Mouse (Mus musculus) forebrain, embryonic 13.5 days (tissue): Measurements from ENCODE around the gene Tshz2. TPM values are rescaled to one million over a fixed set of nuclear protein-coding genes. Genes with fewer than 3 reads are reported as not detected.

Source experiments
- ATAC-seq: fragments of 200-750 bp; cut with Nextera tagmentation; 2 replicates; pipeline ENCODE4 v1.8.0; 2017
- H3K27ac ChIP-seq: fragments of 300-500 bp; sonication (generic); 2 replicates; pipeline ENCODE4 v1.5.1; 2015; ENCODE audit warnings: inconsistent platforms, mild to moderate bottlenecking, moderate library complexity
- H3K27me3 ChIP-seq: fragments of 300-500 bp; sonication (generic); 2 replicates; pipeline ENCODE4 v1.6.1; 2015; ENCODE audit warnings: mild to moderate bottlenecking, inconsistent platforms
- H3K36me3 ChIP-seq: fragments of 300-500 bp; sonication (generic); 2 replicates; pipeline ENCODE4 v1.6.1; 2015; ENCODE audit warnings: mild to moderate bottlenecking, inconsistent platforms; ENCODE audit not compliant: poor library complexity, severe bottlenecking
- H3K4me1 ChIP-seq: fragments of 300-500 bp; sonication (generic); 2 replicates; pipeline ENCODE4 v1.6.1; 2015; ENCODE audit warnings: inconsistent platforms
- H3K4me2 ChIP-seq: fragments of 300-500 bp; sonication (generic); 2 replicates; pipeline ENCODE4 v1.6.1; 2015; ENCODE audit warnings: inconsistent platforms, mild to moderate bottlenecking, moderate library complexity
- H3K4me3 ChIP-seq: fragments of 300-500 bp; sonication (generic); 2 replicates; pipeline ENCODE4 v1.5.1; 2015; ENCODE audit warnings: mild to moderate bottlenecking, inconsistent platforms
- H3K9ac ChIP-seq: fragments of 300-500 bp; sonication (generic); 2 replicates; pipeline ENCODE4 v1.6.1; 2015; ENCODE audit warnings: mild to moderate bottlenecking, inconsistent platforms
- H3K9me3 ChIP-seq: fragments of 300-500 bp; sonication (generic); replicated peaks from 2 replicates; pipeline ENCODE4 v1.6.1; 2016; ENCODE audit warnings: inconsistent platforms
- WGBS: fragments of 180-500 bp; shearing (Covaris S2); methylation state at CpG from one replicate; pipeline ENCODE4 v1.1.7; 2015; 5-methylcytosine and 5-hydroxymethylcytosine counted together
- polyA plus RNA-seq: library from polyadenylated mRNA; unstranded; fragments of >200 nt; fragmentation: Nextera tagmentation; extraction: Ambion mirVana; gene quantifications from 2 replicates; pipeline ENCODE4 v1.2.1, GENCODE M21; 2015

The Tshz2 gene
- polyA plus RNA-seq, 1 experiment from 2014 or later: 8.7 TPM

DNA sequence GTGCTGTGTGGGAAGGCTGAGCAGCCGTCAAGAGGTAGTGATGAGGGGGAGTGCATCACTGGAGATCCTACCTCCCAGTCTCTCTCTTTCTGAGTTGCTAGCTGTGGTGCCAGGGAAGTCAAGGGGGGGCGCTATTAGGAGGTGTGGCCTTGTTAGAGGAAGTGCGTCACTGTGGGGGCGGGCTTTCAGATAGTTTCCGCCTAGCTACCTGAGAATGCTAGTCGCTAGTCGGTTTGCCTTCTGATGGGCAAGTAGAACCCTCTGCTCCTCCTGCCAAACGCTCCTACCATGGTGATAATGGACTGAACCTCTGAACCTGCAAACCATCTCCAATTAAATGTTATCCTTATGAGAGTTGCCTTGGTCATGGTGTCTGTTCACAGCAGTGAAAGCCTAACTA lies 282.1 kb downstream of the Tshz2 start:
- H3K27me3 ChIP-seq: no peaks in the 10 kb centered on the region
- no peak overlapping the region for H3K9ac ChIP-seq
- 80% methylated on average over 8 of the region's 8 CpGs for WGBS
- H3K27ac ChIP-seq: no peak overlapping the region
- no peak overlapping the region for H3K4me3 ChIP-seq
- no peak for ATAC-seq
- H3K36me3 ChIP-seq: no peaks in the 10 kb centered on the region
- H3K4me2 ChIP-seq: no peak overlapping the region
- H3K4me1 ChIP-seq: peaks cover 6% of the 10 kb centered on the region; the same call in 1 of the 2 replicates
- H3K9me3 ChIP-seq: no peaks in the 10 kb centered on the region

DNA sequence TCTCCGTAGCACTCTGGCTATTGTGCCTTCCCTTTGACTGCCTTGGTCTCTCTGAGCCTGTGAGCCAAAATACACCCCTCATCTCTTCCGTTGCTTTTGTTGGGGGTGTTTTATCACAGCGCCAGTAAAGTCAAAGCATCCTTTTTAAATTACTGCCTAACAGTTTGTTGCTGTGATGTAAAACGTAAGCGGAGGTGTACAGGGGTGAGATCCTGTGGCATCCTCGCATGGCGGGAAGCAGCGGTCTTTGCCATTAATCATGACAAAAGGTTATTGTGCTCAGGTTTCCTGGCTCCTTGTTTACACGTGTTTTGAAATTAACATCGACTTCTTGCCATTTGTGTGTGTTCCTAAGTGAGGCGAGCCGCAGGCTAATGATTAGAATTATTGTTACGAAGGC lies 282.5 kb downstream of the Tshz2 start:
- H3K27ac ChIP-seq: no peak overlapping the region
- no peak overlapping the region for H3K4me3 ChIP-seq
- ATAC-seq: no peak
- H3K9ac ChIP-seq: no peak overlapping the region
- no peak overlapping the region for H3K4me2 ChIP-seq
- peaks cover 6% of the 10 kb centered on the region; the same call in 1 of the 2 replicates for H3K4me1 ChIP-seq
- H3K36me3 ChIP-seq: no peaks in the 10 kb centered on the region
- 73% methylated on average over 13 of the region's 13 CpGs for WGBS
- H3K9me3 ChIP-seq: no peaks in the 10 kb centered on the region
- H3K27me3 ChIP-seq: no peaks in the 10 kb centered on the region

DNA sequence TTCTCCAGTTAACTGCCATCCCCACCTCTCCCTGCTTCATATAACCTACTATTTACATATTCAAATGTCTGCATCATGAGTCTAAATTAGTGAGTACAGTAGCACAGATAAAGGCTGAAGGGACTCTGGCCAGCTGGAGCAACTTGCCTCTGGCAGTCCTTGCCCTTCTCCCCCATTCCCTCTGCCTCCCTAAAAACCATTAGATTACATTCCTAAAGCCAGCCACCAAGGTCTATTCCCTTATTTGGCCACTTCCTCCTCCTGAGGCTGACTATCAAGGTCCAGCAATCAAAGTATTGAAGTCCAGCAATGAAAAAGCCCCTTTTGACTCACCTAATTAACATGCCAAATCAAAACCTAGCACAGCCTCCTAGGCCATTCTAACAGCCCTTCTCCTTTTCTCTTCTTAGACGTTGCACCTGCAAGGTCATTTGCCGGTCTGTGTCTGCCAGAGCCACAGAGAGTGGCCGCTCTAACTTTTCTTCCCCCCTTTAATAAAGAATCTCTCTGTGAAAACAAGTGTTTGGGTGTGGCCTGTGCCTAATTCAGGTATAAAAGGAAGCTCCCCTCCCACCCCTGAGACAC lies 286.4 kb downstream of the Tshz2 start:
- no peak overlapping the region for H3K27ac ChIP-seq
- no peak overlapping the region for H3K4me2 ChIP-seq
- ATAC-seq: no peak
- WGBS: 83% methylated on average over 3 of the region's 3 CpGs
- H3K4me1 ChIP-seq: no peaks in the 10 kb centered on the region
- no peaks in the 10 kb centered on the region for H3K27me3 ChIP-seq
- H3K4me3 ChIP-seq: no peak overlapping the region
- H3K9ac ChIP-seq: no peak overlapping the region
- no peaks in the 10 kb centered on the region for H3K9me3 ChIP-seq
- no peaks in the 10 kb centered on the region for H3K36me3 ChIP-seq

DNA sequence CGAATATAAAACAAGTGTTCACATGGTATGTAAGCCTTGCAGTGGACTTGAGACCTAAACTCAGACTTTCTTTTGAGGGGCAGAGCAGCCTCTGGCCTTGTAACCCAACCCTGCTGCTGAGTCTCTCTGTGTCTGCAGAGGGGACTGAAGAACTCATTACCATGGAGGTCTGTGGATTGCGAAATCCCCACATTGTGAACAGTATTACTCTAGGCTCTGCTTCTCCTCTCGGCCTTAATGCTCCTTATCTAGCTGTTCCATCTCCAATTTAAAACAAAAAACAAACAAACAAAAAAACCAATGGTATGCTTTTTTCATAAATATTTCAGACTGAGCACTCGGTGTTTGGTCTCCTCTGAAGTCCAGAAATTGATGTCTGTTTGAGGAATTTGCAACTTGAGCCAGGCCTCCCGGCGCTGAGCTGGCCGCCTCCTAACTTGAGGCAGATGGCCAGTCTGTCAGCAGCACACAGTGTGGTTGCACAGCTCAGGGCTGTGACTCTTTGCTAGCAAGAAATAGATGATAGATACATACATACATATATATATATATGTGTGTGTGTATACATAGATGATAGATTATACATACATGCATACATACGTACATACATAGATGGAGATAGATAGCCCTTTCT lies 291.5 kb downstream of the Tshz2 start:
- no peak overlapping the region for H3K27ac ChIP-seq
- no peak overlapping the region for H3K4me2 ChIP-seq
- H3K4me1 ChIP-seq: peaks cover 13% of the 10 kb centered on the region
- no peak overlapping the region for H3K4me3 ChIP-seq
- 84% methylated on average over 8 of the region's 8 CpGs for WGBS
- H3K9me3 ChIP-seq: no peaks in the 10 kb centered on the region
- ATAC-seq: no peak
- H3K27me3 ChIP-seq: no peaks in the 10 kb centered on the region
- H3K36me3 ChIP-seq: no peaks in the 10 kb centered on the region
- no peak overlapping the region for H3K9ac ChIP-seq

DNA sequence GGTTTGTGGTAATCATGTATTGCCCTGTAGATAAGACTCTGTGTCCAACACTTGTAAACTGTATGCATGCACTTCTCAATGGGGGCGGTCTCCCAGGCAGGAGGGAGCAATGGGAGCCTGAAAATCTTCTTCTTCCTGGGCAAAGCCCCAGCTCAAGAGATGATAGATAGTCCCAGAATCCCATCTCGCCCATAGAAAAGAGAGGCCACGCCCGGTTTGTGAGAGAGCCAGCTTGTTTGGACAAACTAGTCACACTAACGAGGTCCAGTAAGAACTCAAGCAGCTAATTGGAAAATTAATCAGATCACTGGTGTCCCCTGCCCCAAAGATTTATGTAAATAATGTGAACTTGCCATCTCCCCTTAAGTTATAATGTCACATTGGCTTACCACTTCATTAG lies 292.7 kb downstream of the Tshz2 start:
- no peak overlapping the region for H3K27ac ChIP-seq
- H3K4me3 ChIP-seq: no peak overlapping the region
- H3K4me2 ChIP-seq: no peak overlapping the region
- no peaks in the 10 kb centered on the region for H3K9me3 ChIP-seq
- H3K36me3 ChIP-seq: no peaks in the 10 kb centered on the region
- H3K4me1 ChIP-seq: peaks cover 19% of the 10 kb centered on the region
- no peaks in the 10 kb centered on the region for H3K27me3 ChIP-seq
- no peak overlapping the region for H3K9ac ChIP-seq
- no peak for ATAC-seq
- 56% methylated on average over 5 of the region's 5 CpGs for WGBS

DNA sequence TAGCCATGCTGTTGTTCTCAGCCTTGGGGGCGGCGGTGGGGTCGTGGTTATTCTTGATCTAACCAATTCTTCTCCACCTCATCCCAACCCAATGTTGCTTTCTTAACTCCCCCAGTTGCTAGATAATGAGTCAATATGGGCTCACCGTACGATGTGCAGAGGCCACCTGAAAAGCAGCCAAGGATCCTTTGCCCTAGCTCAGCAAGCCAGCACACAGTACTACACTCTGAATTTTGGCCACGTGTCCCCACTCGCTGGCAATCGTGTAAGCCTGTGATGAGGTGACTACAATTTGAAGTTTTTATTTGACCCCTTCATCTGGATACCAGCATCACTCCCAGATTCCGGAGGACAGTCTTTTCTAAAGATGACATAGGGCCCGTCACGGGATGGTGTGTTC lies 293.2 kb downstream of the Tshz2 start:
- H3K4me2 ChIP-seq: no peak overlapping the region
- H3K9ac ChIP-seq: no peak overlapping the region
- H3K9me3 ChIP-seq: no peaks in the 10 kb centered on the region
- H3K36me3 ChIP-seq: no peaks in the 10 kb centered on the region
- WGBS: 78% methylated on average over 11 of the region's 11 CpGs
- ATAC-seq: no peak
- no peak overlapping the region for H3K27ac ChIP-seq
- H3K4me3 ChIP-seq: no peak overlapping the region
- H3K27me3 ChIP-seq: no peaks in the 10 kb centered on the region
- H3K4me1 ChIP-seq: peaks cover 19% of the 10 kb centered on the region

DNA sequence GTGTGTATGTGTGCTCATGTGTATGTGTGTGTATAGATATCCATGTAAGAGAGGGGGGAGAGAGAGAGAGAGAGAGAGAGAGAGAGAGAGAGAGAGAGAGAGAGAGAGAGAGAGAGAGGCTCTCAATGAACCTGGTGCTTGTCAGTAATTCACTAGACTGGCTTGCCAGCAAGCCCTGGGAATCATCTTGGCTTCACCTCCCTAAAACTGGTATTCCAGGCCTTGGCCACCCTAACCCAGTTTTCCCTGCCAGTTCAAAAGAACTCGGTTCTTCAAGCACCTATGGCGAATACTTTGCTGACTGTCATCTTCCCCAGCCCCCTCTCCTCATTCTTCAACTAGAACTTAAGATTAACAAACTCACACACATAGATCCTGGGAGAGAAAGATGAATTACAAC lies 294.6 kb downstream of the Tshz2 start:
- H3K9me3 ChIP-seq: no peaks in the 10 kb centered on the region
- H3K4me2 ChIP-seq: no peak overlapping the region
- H3K4me1 ChIP-seq: peaks cover 19% of the 10 kb centered on the region
- H3K36me3 ChIP-seq: no peaks in the 10 kb centered on the region
- no peak for ATAC-seq
- H3K4me3 ChIP-seq: no peak overlapping the region
- 84% methylated on average over 2 of the region's 2 CpGs for WGBS
- H3K27me3 ChIP-seq: no peaks in the 10 kb centered on the region; the same call in 1 of the 2 replicates
- H3K9ac ChIP-seq: no peak overlapping the region
- no peak overlapping the region for H3K27ac ChIP-seq

DNA sequence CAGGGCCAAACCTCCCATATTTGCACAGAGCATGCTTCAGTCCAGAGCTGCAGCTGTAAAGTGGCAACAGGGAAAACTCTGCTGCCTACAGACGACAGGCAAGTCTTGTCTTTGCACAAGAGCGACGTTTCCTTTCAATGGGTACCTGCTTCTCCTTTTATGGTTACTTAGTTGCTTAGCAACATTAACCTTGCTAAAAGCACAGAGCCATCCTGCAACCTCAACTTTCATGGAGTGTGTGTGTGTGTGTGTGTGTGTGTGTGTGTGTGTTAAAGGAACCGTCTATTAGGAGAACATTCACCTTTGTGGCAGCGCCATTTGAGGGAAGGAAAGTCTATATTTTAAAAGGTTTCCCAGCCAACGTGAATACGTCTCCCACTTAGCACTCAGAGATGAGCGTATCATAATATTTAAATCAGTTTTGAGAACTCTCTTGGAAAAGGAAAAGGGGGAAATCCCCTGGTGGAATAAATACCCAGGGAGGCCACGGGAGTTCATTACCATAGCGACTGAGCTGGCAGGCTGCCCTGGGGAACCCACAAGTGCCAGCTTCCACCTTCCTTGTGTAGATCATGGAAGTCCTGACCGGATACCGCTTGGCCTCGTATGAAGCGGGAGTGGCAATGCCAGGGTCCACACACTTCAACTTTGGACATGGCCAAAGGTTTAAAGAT lies 295.8 kb downstream of the Tshz2 start:
- H3K9me3 ChIP-seq: no peaks in the 10 kb centered on the region
- H3K4me3 ChIP-seq: no peak overlapping the region
- no peaks in the 10 kb centered on the region for H3K36me3 ChIP-seq
- peak; percentile 36; the same call in 1 of the 2 replicates for ATAC-seq
- peaks cover 19% of the 10 kb centered on the region for H3K4me1 ChIP-seq
- H3K4me2 ChIP-seq: no peak overlapping the region; the same call in 1 of the 2 replicates
- H3K9ac ChIP-seq: no peak overlapping the region
- peak overlapping the region; percentile 12 for H3K27ac ChIP-seq
- 49% methylated on average over 14 of the region's 14 CpGs for WGBS
- no peaks in the 10 kb centered on the region; the same call in 1 of the 2 replicates for H3K27me3 ChIP-seq

DNA sequence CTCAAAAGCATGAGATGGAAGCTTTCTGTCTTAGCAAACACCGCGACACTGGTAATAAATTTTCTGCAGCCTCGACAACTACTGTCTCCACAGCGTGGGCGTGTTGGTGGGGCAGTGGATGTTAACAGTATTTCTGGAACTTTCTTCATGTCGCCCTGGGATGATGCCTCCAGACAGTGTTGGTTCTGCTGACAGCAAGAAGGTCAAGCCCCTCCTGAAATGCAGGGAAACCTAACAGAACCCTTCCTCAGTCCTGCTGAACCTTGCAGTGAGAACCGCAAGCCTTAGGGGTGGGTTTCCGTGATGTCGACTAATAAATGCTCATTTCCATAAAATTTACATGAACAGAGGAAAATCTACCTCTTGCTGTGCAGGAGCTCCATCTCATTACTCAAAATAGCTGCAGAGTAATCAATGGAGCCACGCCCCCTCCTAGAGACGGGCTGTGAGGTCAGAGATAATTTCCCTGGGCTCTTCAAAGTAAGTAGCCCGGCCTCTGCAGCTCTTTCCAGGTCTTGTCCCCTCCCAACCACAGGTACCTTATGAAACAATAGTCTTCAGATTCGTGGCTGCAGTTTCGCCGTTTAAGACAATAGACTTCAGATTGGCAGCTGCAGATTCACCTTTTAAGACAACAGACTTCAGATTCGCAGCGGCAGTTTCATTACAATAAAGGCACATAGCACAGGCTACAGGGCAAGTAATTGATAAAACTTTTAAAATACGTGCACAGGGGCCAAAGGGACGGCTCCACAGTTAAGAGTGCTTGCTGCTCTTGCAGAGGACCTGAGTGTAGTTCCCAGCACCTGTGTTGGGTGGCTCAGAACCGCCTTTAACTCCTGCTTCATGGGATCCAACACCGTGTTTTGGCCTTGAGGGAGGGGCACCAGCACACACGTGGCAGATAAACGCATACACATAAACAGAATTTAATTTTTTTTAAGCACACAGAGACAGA lies 297.0 kb downstream of the Tshz2 start:
- WGBS: 51% methylated on average over 23 of the region's 23 CpGs
- H3K4me2 ChIP-seq: peak overlapping the region; percentile 59
- H3K36me3 ChIP-seq: no peaks in the 10 kb centered on the region
- 0 out of 2 replicates have a peak overlapping the region, but pooled peaks have one; percentile 25 for H3K27ac ChIP-seq
- peak; percentile 63; the same call in 1 of the 2 replicates for ATAC-seq
- peak overlapping the region; percentile 47; the same call in 1 of the 2 replicates for H3K9ac ChIP-seq
- no peaks in the 10 kb centered on the region; the same call in 1 of the 2 replicates for H3K27me3 ChIP-seq
- H3K4me3 ChIP-seq: peak overlapping the region; percentile 37
- H3K9me3 ChIP-seq: no peaks in the 10 kb centered on the region
- H3K4me1 ChIP-seq: peaks cover 19% of the 10 kb centered on the region

DNA sequence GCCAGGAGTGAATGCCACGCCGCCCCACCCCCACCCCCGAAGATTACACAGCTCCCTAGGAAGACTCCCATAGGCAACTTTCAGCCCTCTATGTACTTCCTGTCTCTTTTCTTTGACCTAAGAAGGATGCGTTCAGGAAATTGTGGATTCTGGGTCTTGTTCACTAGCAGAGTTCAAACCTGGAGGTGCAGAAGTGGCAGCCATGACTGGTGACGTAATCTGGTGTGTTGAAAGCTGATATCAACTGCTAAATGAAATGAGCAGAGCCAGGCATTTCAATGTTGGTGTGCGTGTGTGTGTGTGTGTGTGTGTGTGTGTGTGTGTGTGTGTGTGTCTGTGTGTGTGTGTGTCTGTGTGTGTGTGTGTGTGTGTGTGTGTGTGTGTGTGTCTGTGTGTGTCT lies 302.8 kb downstream of the Tshz2 start:
- Histone ChIP-seq H3K4me2 (no peak overlapping the region), H3K4me3 (no peak overlapping the region), H3K27me3 (no peaks in the 10 kb centered on the region; the same call in 1 of the 2 replicates), H3K4me1 (no peaks in the 10 kb centered on the region), H3K36me3 (no peaks in the 10 kb centered on the region), H3K9me3 (no peaks in the 10 kb centered on the region), H3K27ac (no peak overlapping the region), H3K9ac (no peak overlapping the region)
- WGBS: 92% methylated on average over 6 of the region's 6 CpGs
- ATAC-seq: no peak

DNA sequence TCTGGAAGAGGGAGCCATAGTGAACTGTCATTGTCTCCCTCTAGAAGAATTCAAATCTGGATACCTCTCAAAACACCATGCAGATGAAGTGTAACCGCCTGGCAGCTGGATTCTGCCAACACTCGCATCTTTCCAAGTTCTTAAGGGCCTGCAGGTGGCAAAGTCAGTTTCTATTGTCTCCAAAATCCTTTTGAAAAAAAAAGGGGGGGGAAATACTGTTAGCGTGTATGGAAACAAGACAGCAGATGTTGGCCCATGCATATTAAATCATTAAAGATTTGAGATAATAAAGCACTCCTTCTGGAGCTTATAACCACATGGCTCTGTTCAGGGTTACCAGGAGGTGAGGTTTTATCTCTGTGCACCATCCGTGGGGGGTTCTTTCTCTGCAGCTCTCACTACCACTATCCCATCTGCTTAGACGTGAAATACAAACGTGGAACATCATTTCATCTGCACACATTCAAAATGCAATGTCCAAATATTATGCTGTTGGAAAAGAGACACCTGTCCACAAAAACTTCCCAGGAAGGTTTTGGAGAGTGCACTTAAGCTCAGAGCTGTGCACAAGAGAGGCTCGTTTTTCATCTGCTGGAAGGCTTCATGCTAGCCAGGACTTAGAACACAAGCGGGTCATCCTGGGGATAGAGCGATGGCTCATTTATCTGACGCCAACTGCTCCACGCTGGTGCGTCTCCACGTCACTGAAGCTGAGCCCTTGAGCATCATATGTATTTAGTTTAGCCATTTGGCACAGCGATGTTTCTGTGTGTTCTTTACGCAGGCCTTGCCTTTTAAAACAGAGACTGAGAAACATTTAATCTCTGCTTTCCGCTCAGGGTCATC lies 307.7 kb downstream of the Tshz2 start:
- H3K27ac ChIP-seq: no peak overlapping the region
- no peaks in the 10 kb centered on the region for H3K36me3 ChIP-seq
- no peak overlapping the region for H3K9ac ChIP-seq
- H3K4me1 ChIP-seq: no peaks in the 10 kb centered on the region
- H3K27me3 ChIP-seq: no peaks in the 10 kb centered on the region
- WGBS: 77% methylated on average over 16 of the region's 16 CpGs
- ATAC-seq: no peak
- H3K4me2 ChIP-seq: no peak overlapping the region
- no peaks in the 10 kb centered on the region for H3K9me3 ChIP-seq
- H3K4me3 ChIP-seq: no peak overlapping the region
